Mouse (Mus musculus): ENCODE measurements around the gene Trpc4ap. TPM values are rescaled to one million over a fixed set of nuclear protein-coding genes. Genes with fewer than 3 reads are reported as not detected.
"Not testable (repeated sequence)": the region's sequence is repeated elsewhere in the genome, so short reads cannot be mapped to it uniquely, and the experiment has no call there.

Gene Trpc4ap
- total RNA-seq (2022) = 100 to 1,000 TPM in 3 of 4 experiments, 10 to 100 TPM in 1; 95.4 to 104 (median 101) TPM

- peak; percentile 94 for DNase-seq (ENCODE audit: low spot score in 2 of 2)
Observed at GRCm38 (mm10) chr2:155691723-155692493, at the start of gene Trpc4ap. TSS of gene Trpc4ap (minus strand) at chr2:155692384.

DNA sequence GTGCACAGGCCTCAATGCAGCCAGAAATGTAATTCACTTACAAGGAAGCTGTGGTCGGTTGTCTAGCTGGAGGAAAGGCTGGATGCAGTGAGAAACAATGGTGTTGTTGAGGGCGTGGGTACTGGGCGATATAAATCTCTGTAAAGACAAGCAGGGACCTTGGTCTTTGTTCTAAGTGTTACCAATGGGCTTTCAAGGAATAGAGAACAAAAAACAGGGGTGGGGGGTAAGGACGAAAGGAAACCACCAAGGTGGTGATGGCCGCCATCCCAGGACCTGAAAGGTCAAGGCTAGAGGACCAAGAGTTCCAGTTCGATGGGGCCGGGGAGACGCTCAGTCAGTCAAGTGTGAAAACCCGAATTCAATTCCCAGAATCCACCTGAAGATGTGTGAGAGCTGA is 45.6 kb upstream of the Trpc4ap start:
- DNase-seq (ENCODE audit: low spot score in 2 of 2) = no peak

DNA sequence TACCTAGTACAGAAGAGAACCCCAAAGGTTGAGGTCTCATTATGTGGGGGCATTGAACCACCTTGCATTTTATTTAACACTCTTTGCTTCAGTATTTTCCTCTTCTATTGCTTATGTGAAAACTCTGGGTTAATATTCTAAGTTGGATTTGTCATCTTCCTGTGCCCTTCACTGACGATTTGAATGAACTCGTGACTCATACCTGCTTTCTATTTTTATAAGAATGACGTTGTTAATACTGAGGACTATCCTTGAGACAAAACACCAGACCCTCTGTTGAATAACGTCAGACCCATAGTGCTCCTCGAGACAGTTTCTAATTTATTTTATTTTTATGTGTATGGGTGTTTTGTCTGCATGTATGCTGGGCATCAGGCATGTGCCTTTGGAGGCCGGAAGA is 44.8 kb upstream of the Trpc4ap start:
- DNase-seq (ENCODE audit: low spot score in 2 of 2) = no peak

GRCm38 (mm10) chr2:155735766-155736165 is 43.6 kb upstream of the Trpc4ap start, which contains the start of gene Gm17581:
TSS of gene Gm17581 (minus strand) at chr2:155735866.
- DNase-seq (ENCODE audit: low spot score in 2 of 2) = not testable (repeated sequence)

GRCm38 (mm10) chr2:155735080-155735479 is 42.9 kb upstream of the Trpc4ap start:
- DNase-seq (ENCODE audit: low spot score in 2 of 2) = peak in 1 of 2 experiments; percentile 10

- peak; percentile 79 to 86 for DNase-seq (ENCODE audit: low spot score in 2 of 2)
Observed at GRCm38 (mm10) chr2:155729158-155729645, 37.0 kb upstream of the Trpc4ap start, which contains the start of gene Edem2. TSS of gene Edem2 (minus strand) at chr2:155729475.

DNA sequence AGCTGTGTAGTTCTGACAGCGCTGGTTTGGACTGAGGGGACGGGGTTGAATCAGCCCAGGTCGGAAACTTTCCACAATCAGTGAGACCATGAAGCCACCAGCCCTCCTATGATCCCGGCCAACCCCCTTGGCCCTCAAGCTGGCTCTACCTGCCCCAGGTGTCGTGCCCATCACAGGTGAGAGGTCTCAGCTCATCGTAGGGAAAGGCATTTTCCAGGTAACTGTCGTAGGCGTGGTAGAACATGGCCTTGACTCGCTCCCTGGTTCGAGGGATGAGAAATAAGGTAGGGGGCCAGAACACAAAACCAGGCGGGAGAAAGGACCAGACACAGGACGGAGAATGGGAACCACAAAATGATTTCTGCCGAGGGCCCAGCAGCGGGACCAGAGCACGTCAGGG is 36.6 kb upstream of the Trpc4ap start:
- DNase-seq (ENCODE audit: low spot score in 2 of 2) = no peak

- no peak for DNase-seq (ENCODE audit: low spot score in 2 of 2)
Observed at GRCm38 (mm10) chr2:155727764-155728395, 35.7 kb upstream of the Trpc4ap start.

- no peak for DNase-seq (ENCODE audit: low spot score in 2 of 2)
Observed at GRCm38 (mm10) chr2:155726302-155726701, 34.1 kb upstream of the Trpc4ap start.

DNA sequence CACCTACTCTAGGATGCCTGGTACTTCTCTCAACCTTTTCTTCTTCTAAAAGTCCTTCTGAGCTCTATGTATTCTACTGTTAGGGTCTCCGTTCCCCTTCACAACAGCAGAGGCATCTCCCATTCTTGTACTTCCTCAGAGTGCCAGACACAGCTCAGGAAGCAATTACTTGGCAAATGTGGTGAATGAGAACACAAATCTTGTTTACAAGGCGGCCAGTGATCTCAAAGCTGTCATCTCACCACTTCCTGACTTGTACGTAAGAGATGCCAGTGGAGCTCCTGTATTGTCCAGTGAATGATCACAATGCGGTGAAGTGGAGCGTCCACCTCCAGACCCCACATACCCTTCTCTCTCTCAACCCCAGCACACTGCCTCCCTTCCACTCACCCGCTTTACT is 32.3 kb upstream of the Trpc4ap start:
- DNase-seq (ENCODE audit: low spot score in 2 of 2) = no peak

DNA sequence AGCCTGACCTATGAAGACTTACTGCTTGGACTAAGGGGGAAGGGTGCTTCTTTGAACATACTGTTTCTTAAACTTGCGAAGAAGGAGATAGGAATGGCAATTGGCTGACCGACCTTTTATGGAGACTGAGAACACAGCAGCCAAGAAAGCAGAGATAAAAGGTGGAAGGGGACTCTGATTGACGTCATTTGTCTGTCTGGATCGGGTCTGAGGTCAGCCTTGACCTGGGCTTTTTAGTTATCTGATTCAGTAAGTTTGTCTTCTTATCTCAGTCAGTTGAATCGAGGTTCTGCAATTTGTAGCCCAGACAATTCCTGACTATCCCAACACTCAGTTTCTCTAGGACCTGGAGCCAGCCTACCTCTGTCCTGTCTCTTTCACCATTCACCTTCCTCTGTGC is 31.9 kb upstream of the Trpc4ap start:
- DNase-seq (ENCODE audit: low spot score in 2 of 2) = no peak

DNA sequence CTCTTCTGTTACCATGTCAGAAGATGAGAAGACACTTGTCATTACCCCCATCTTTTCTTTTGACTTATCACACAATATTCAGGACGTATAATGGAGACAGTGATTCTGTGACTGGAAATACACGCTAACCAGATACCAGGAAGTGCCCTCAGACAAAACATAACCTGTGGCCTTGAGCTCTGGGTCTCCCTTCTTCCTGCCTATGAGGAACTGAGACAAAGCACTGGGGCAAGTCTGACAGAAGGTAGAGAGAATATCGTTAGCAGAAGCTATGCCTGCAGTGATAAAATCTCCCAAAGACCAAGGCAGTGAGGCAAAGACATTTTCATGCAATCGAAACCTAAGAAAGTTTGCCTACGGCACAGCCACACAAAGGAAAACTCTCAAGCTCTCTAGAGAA is 28.4 kb upstream of the Trpc4ap start:
- no peak for DNase-seq (ENCODE audit: low spot score in 2 of 2)

- DNase-seq (ENCODE audit: low spot score in 2 of 2) = peak; percentile 76 to 81
Observed at GRCm38 (mm10) chr2:155717082-155717990, 25.2 kb upstream of the Trpc4ap start.

DNA sequence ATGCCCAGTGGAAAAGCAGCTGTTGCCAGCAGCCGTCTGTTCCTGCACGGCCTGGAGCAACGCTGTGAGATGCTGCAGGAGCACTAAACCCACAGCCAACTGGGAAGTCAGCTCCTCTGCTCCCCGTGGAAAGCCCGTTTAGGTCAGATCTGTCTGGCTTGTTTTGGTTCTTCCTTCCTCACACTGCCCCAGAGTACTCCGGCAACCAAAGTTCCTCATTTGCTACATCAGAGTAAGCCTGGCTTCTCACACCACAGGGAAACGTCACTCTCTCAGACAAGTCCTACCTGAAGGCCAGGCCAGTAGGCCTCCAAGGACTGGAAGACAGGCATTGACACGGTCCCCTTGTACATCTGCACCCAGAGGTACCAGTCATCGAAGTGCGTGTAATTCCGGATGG is 18.4 kb upstream of the Trpc4ap start:
- DNase-seq (ENCODE audit: low spot score in 2 of 2) = no peak

- peak; percentile 60 to 69 for DNase-seq (ENCODE audit: low spot score in 2 of 2)
Observed at GRCm38 (mm10) chr2:155707251-155707650, 15.1 kb upstream of the Trpc4ap start.

DNA sequence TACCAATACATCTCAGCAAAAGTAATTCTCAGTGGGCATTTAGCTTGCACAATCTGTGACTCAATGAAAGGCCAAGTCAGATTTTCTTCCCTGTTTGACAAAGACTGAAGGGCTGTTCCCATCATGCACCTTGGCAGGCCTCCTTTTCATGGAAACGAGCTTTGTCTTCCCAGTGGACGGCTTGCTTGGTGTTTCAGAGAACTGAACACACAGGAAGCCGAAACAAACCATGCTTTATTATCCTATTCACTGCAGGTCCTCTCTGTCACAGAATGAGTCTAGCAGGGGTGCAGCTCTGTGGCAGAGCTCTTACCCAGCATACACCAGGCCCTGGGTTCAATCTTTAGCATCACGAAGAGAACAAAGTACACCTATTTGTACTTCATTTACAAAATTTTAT is 11.4 kb upstream of the Trpc4ap start:
- DNase-seq (ENCODE audit: low spot score in 2 of 2) = peak in 1 of 2 experiments; percentile 25

GRCm38 (mm10) chr2:155701399-155701919 is 9.3 kb upstream of the Trpc4ap start:
- no peak for DNase-seq (ENCODE audit: low spot score in 2 of 2)

DNA sequence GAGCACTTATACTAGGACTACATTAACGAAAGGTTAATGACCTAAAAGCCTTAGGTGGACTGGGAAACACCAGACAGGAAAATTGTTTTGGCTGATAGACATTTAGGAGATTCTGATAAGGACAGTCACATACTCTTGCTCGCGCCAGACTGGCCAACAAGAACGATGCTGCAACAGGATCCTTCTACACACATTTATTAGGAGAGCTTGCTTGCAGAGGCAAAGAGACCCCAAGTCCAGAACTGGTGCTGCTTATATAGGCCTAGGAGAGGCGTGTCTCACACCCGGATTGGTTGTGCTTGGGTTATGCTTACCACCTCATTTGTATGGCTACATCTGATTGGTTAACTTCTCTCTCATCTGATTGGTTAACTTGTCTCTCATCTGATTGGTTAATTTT is 6.3 kb upstream of the Trpc4ap start:
- DNase-seq (ENCODE audit: low spot score in 2 of 2) = not testable (repeated sequence)

DNA sequence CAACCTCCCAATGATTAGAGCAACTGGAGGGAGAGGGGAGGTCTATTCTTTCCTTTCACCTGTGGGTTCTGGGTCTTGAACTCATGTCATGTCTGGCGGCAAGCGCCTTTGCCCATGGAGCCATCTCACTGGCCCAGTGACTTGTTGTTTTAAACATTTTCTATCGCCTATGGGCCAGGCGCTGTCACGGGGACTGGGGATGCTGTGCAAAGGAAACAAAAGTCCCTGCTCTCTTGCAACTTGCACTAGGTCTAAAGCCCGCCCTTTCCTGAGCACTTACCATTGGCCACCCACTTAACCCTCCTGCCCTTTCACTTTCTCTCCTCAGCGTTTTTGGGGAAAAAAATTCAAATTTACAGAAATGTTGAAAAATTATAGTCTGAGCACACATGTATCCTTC is 4.7 kb upstream of the Trpc4ap start:
- no peak for DNase-seq (ENCODE audit: low spot score in 2 of 2)

- peak; percentile 81 to 87 for DNase-seq (ENCODE audit: low spot score in 2 of 2)
Observed at GRCm38 (mm10) chr2:155696091-155696558, 3.9 kb upstream of the Trpc4ap start.

DNA sequence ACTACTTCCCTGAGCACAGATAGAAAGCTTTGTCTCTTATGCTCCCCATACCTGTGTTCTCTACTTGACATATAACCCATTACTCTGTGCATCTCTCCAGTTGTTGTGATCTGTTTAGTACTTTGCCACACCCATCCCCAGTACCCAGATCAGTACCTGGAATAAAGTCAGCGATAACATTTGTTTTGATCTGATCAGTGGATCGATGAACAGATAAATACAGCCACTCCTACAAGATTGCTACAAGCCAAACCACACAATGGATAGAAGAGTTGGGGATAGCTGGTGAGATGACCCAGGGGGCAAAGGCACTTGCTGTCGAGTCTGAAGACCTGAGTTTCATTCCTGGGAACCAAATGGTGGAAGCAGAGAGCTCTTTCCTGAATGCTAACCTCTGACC is 3.1 kb upstream of the Trpc4ap start:
- no peak for DNase-seq (ENCODE audit: low spot score in 2 of 2)
